8 mouse cellular contexts compared by ENCODE assay signal in genomic region chr5:147078110-147078900, GRCm38 (mm10). TPM values are rescaled to one million over a fixed set of nuclear protein-coding genes. Genes with fewer than 3 reads are reported as not detected.
DNase-seq lines count a peak whose midpoint lies in the region; ATAC-seq and TF ChIP-seq lines count a peak whose summit lies in the region.

No protein-coding gene starts in this region.

- H3K36me3 ChIP-seq in E14TG2a.4 (ENCODE audit: insufficient read depth, low read length), result peaks cover 46% of the 10 kb centered on the region
- no peaks in the 10 kb centered on the region for H3K36me3 ChIP-seq in hindbrain, embryonic 12.5 days
- peaks cover 5% of the 10 kb centered on the region; the same call in 1 of the 2 replicates for H3K36me3 ChIP-seq in limb, embryonic 15.5 days

- no peak overlapping the region for H3K27ac ChIP-seq in hindbrain, embryonic 12.5 days
- H3K27ac ChIP-seq in limb, embryonic 15.5 days, result 0 out of 2 replicates have a peak overlapping the region, but pooled peaks have one; percentile 94

- 64% methylated on average over 11 of the region's 11 CpGs for WGBS in hindbrain, embryonic 12.5 days
- WGBS in limb, embryonic 15.5 days, result 54% methylated on average over 11 of the region's 11 CpGs

- peaks cover 2% of the 10 kb centered on the region; the same call in 1 of the 2 replicates for H3K27me3 ChIP-seq in E14TG2a.4 (ENCODE audit: insufficient read depth, low read length)
- H3K27me3 ChIP-seq in hindbrain, embryonic 12.5 days, result peaks cover 5% of the 10 kb centered on the region; the same call in 1 of the 2 replicates
- H3K27me3 ChIP-seq in limb, embryonic 15.5 days, result no peaks in the 10 kb centered on the region

- H3K4me1 ChIP-seq in E14TG2a.4 (replicated peaks; ENCODE audit: low read depth, low read length), result peaks cover 69% of the 10 kb centered on the region
- peaks cover 19% of the 10 kb centered on the region for H3K4me1 ChIP-seq in hindbrain, embryonic 12.5 days
- peaks cover 23% of the 10 kb centered on the region for H3K4me1 ChIP-seq in limb, embryonic 15.5 days

- TF ChIP-seq CTCF in E14TG2a.4 (conservative IDR thresholded peaks at IDR 0.05; ENCODE audit: low read length), result no peak

- no peak for ATAC-seq in cerebellum, adult (ENCODE audit: insufficient number of reproducible peaks, low FRiP score, low TSS enrichment)
- ATAC-seq in hindbrain, embryonic 12.5 days (ENCODE audit: low FRiP score), result no peak
- ATAC-seq in limb, embryonic 15.5 days (ENCODE audit: insufficient number of reproducible peaks, low FRiP score, low TSS enrichment, low read depth), result no peak

- H3K9ac ChIP-seq in hindbrain, embryonic 12.5 days, result peak overlapping the region; percentile 77
- H3K9ac ChIP-seq in limb, embryonic 15.5 days, result peak overlapping the region; percentile 70

- H3K4me2 ChIP-seq in hindbrain, embryonic 12.5 days (replicated peaks), result peak overlapping the region; percentile 75
- H3K4me2 ChIP-seq in limb, embryonic 15.5 days, result peak overlapping the region; percentile 93

- H3K4me3 ChIP-seq in E14TG2a.4 (replicated peaks; ENCODE audit: low read length), result peak overlapping the region; percentile 94
- H3K4me3 ChIP-seq in hindbrain, embryonic 12.5 days, result peak overlapping the region; percentile 59
- peak overlapping the region; percentile 82 for H3K4me3 ChIP-seq in limb, embryonic 15.5 days

- DNase-seq in cerebellum, adult 9-10 months, result peak; percentile 58
- DNase-seq in right cerebral cortex, postnatal 36 days (ENCODE audit: low spot score in 2 of 2), result no peak
- no peak for DNase-seq in layer of hippocampus, adult 8-10 months (ENCODE audit: low spot score in 2 of 2)
- DNase-seq in ovary, adult 18-20 months (ENCODE audit: low spot score), result no peak

- H3K9me3 ChIP-seq in E14TG2a.4 (ENCODE audit: low read length), result no peaks in the 10 kb centered on the region
- H3K9me3 ChIP-seq in hindbrain, embryonic 12.5 days (replicated peaks), result no peaks in the 10 kb centered on the region
- H3K9me3 ChIP-seq in limb, embryonic 15.5 days, result no peaks in the 10 kb centered on the region

RNA-seq across cellular contexts. Expression of gene Polr1d, which starts 1.5 kb away (rescaled TPM):
- polyA plus RNA-seq in hindbrain, embryonic 12.5 days (2016; fragmentation: Nextera tagmentation; extraction: Ambion mirVana), result 95.1 and 98.0 TPM in 2 replicates
- polyA plus RNA-seq in limb, embryonic 15.5 days (2015; fragmentation: Nextera tagmentation; extraction: Ambion mirVana), result 135 and 145 TPM in 2 replicates
- 10 to 100 TPM; 65.2 to 70.8 (median 66.7) TPM for total RNA-seq in layer of hippocampus, adult 8-10 months (2022)

RNA-seq across cellular contexts. Expression of gene Lnx2, which starts 1.9 kb away (rescaled TPM):
- 8.8 and 9.4 TPM in 2 replicates for polyA plus RNA-seq in hindbrain, embryonic 12.5 days (2016; fragmentation: Nextera tagmentation; extraction: Ambion mirVana)
- 14.2 and 15.7 TPM in 2 replicates for polyA plus RNA-seq in limb, embryonic 15.5 days (2015; fragmentation: Nextera tagmentation; extraction: Ambion mirVana)
- total RNA-seq in layer of hippocampus, adult 8-10 months (2022), result 1 to 10 TPM; 5.8 to 7.2 (median 6.5) TPM
